Mouse (Mus musculus) R1 (cell line): ENCODE data around the gene Gm10644.

Experiments
- DNase-seq: peaks from one replicate; pipeline ENCODE4 v3.0.0-alpha.2; 2018; ENCODE audit warnings: low read depth, low spot score

Gm10644 gene

DNA sequence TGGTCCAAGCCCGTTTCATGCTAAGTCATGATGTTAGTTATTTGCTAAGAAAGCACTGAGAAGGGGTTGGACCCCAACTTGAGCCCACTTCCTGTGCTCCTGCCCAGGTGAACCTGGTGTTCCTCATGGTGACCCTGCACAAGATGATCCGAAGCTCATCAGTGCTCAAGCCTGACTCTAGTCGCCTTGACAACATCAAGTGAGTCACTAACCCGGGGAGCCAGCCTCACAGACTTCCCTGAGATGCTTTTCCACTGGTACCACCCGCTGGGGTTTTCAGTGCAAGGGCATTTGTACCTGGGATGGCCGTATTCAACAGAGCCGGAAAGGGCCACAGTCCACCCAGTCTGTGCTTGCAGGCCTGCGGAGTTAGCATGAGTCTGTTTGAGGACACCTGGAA lies 19.6 kb downstream of the Gm10644 start:
- no peak for DNase-seq

DNA sequence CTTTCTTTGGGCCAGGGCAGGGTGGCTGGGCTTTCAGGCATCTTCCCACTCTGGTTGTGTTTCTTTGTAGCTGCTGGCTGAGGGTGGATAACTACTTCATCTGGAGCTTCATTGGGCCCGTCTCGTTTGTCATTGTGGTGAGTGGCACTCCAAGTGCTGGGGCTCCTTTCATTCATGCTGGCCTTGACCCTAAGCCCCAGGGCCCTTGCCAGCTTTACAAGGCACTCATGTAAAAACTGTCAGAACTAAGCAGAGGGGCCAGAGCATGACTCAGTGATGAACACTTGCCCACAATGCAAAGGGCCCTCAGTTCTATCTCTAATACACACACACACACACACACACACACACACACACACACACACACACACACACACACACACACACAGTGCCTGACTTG lies 20.0 kb downstream of the Gm10644 start:
- no peak for DNase-seq

DNA sequence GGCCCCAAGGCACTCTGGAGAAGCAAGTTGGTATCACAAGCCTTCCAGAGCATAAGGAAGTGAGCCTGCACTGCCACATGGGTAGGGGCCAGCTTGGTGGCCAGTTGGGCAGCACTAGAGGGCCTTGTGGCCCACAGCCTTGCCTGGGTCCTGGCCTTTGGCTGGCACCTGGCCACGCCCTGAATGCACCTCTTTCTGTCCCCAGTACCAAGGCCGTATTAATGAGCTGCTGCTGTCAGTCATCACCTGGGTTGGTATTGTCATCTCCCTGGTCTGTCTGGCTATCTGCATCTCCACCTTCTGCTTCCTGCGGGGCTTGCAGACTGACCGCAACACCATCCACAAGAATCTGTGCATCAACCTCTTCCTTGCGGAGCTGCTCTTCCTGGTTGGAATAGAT lies 20.8 kb downstream of the Gm10644 start:
- DNase-seq, result no peak

DNA sequence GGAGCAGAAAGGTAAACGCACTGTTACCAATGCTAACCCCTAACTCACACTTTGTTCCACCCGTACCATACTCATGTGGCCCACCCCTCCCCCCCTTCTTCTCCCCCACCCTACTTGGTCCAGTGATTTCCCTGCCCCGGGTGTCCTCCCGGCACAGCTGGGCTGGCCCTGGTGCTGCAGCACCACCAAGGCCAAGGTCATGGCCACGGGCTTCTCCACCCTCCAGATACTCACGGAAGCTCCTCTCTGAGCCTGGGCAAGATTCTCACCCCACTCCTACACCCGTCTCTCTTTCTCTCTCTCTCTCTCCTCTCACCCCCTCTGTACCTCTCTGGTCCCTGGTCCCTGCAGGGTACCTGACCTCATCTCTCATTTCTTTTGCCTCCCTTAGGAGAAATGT lies 28.7 kb downstream of the Gm10644 start:
- no peak for DNase-seq

DNA sequence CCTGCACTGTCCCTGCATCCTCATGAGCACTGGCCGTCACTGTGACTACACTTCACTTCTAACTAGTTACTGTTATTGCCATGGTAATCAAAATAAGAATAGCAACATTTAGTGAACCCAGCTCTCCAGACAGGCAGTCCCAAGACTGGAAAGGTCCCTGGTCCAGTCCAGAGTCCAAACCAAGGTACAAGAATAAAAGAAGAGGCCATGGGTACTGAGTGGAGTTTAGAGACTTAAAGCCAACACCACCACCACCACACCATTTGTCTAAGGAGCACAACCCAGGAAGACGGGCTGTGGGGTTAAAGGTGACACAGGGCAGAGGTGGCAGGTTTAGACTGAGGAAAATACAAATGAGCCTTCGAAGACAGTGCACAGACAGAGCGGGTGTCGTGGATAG lies 30.4 kb downstream of the Gm10644 start:
- DNase-seq, result no peak

DNA sequence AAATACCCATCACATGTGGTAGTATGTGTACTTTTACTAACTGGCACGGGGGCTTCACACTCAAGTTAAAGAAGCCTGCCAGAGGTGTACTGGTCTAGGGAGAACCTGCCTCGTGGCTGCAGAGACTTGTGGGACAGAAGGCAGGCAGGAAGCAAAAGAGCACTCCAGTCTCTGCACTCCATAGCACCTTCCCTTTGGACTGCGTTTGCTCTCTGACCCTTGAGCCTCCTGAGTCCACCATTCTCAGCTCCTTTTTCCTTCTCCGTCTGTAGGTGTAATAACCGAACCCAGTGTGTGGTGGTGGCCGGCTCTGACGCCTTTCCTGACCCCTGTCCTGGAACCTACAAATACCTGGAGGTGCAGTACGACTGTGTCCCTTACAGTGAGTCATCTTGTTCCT lies 32.3 kb downstream of the Gm10644 start:
- DNase-seq, result no peak

DNA sequence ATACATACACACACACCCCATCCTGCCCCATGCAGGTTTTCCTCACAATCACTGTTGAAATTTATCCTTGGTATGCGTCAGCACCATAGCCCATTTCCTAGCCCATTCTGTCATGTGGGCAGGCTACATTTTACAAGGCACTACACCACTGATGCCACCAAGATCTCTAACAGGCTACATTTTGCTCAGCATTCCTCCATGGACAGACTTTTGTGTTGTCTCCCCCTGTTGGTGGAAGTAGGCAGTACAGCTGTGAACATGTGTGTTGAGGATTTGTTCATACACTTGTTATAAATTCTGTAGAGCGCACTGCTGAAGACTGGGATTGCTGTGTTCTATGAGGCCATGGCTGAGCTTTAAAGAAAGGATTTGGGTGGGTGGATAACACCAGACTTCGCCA lies 33.4 kb downstream of the Gm10644 start:
- DNase-seq, result peak; percentile 86

DNA sequence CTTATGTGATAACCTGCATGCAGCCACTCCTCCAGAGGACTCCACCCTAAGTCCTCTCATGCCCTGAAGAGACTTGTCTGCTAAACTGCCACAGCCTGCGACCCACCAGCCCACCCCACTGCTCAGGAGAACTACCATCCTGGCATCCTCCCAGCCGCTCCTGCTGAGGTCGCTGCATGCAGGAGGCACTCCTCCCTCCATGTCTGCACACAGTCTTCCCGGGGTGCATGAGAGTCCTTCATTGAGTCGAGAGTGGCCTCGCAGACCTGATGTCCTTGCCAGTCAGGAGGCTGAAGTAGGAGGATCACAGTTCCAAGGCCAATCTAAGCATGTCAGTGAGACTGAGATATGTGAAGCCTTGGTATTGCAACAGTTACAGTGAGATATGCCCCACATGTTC lies 37.4 kb downstream of the Gm10644 start:
- DNase-seq, result no peak

DNA sequence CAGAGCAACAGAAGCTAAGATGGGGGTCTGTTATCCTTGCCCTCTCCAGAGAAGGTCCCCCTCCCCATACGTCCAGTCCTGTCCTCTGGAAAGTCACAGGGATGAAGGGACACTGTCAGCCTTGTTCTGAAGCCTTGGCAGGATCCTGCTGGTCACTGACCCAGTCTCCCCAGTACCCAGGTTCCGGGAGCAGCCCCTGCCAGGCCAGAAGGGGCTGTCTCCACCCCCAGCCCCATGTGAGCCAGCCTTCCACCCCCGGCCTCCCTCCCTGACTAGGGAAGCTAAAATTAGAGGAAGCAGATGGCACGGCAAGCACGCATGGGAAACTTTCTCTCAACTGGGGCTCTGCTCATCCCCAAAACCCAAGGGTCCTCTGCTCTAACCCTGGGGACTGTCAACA lies 39.0 kb downstream of the Gm10644 start:
- no peak for DNase-seq

DNA sequence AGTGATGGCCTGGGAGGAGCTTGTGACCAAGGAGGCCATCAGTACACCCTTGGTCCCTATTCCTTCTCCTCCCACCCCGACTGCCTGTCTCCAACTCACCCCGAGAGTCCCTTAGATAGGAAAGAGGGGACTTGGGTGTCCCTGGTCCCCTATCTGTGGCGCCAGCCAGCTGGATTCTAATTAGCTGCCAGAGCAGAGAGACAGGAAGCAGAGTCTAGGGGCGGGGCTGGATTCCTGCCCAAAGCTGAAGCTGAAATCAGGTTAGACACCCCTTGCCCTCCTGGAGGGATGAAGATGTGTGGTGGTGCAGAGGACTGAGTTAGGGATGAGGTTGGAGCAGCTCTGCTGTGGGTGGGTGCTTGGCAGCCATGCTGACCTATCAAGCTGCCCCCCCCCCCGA lies 40.1 kb downstream of the Gm10644 start:
- DNase-seq, result no peak

DNA sequence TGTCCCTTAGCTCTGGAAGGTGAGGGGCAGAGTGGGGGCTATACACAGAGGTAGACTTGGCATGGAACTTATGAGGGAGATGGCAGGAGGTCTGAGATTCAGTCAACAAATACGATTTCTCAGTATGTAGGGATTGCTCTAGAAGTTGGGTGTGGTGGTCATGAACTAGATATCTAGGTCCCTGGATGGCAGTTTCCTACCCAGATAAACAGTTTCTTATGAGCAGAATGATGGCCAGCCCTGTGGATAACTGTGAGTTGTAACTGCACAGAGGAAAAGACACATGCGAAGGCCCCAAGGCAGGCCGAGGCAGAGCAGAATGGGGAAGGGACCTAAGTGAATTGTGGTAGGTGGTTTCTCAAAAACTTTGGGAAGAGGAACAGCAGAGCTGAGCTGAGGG lies 40.8 kb downstream of the Gm10644 start:
- DNase-seq, result no peak

DNA sequence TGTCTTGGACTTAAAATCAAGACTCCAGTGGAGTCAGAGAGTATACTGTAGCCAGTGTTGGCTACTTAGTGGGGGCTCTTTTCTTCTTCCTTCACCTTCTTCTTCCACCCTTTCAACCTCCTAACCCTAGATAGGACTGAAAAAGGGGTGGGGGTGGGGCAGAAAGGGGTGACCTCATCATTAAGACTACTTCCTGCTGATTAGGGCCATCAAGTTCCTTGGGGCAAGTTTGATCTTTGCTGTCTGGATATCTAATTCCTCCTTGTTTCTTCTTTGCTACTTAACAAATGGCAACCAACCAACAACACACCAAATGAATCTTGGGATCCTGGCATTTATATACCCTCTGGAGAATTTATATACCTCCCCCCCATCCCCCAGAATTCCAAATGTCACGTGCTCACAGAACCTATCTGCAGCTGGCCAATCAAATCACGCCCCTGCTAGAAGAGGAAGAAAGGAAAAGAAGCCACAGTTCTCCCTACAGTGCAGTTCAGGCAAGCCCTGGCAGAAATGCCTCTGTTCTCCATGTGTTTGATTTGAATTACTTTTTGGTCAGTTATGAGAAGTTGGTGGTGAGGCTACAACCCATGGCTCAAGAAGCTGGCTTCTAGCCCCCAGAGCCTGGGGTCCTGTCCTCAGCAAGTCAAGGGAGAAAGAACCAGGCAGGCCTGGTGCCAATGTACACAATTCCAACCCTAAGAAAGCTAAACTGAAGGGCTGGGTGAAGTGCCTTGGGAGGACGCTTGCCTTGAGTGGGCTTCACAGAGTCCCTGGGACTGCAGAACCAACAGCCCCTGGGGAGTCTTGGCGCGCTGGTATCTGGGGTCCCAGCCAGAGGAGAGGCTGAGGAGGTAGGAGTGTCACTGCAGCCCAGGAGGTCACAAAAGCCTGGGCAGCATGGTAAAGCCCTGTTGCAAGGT lies 42.9 kb downstream of the Gm10644 start:
- DNase-seq, result no peak

DNA sequence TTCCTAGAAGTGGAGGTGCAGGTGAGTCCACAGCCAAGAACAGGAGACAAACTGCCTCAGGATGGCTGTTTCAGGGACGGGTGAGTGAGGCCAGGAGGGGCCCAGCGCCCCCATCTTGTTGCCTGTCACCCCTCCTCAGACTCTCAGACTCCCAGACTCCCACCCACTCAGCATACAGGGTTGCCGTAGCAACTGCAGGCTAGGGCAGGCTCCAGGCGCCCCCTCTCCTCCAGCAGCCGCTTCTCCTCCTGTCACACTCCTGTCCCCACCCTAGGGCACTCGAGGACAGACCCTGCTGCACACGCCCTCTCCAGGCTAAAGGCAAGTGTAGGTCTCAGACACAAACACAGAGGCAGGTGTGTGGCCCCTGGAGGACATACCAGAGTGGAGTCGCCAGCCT lies 45.7 kb downstream of the Gm10644 start:
- no peak for DNase-seq

DNA sequence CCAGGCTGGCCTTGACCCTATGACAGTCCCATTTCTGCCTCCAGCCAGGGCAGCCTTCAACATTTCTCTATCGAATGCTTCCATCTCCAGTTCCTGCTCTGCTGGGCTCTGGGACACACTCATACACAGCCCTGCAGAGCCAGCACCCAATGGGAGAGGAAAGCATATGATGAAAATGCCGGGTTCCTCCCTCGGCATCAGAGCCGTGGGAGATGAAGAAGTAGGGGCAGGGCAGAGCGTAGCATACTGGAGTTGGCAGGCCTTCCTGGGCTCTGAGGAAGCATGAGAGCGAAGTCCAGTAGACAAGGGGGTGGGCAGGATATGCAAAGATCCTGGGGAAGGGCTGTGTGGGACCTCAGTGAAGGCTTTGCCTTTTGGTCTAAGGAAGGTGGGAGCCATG lies 46.4 kb downstream of the Gm10644 start:
- DNase-seq, result no peak

DNA sequence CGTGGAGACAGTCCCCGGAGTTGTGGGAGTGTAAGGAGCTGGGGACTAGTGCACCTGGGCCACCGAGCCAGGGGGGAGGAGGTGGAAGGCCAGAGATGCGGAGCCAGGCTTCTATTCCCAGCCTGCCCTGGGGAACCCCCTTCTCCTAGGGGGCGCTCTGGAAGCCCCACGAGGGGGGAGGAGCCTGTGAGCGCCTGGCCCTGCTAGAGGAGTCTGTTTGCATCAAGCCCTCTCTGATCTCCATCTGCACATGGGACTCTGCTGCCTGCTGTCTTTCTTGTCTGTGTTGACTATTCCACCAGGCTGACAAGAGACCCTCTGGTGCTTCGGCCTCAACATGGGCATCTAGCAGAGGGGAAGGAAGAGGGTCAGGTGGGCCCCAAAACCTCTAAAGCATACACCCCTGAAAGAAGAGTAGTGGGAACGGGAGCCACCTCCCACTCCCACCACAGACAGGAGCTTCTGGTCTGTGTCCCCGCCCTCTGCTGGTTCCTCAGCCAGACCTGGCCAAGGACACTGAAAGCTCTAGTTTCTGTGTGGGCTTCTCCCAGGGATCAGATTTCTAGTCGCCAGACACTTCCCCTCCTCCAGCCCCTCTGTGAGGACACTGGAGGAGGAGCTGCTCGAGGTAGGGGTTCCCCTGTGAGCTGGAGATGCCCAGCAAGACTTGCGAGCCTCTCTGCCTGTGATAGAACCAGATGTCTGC lies 51.9 kb downstream of the Gm10644 start:
- peak; percentile 77 for DNase-seq

DNA sequence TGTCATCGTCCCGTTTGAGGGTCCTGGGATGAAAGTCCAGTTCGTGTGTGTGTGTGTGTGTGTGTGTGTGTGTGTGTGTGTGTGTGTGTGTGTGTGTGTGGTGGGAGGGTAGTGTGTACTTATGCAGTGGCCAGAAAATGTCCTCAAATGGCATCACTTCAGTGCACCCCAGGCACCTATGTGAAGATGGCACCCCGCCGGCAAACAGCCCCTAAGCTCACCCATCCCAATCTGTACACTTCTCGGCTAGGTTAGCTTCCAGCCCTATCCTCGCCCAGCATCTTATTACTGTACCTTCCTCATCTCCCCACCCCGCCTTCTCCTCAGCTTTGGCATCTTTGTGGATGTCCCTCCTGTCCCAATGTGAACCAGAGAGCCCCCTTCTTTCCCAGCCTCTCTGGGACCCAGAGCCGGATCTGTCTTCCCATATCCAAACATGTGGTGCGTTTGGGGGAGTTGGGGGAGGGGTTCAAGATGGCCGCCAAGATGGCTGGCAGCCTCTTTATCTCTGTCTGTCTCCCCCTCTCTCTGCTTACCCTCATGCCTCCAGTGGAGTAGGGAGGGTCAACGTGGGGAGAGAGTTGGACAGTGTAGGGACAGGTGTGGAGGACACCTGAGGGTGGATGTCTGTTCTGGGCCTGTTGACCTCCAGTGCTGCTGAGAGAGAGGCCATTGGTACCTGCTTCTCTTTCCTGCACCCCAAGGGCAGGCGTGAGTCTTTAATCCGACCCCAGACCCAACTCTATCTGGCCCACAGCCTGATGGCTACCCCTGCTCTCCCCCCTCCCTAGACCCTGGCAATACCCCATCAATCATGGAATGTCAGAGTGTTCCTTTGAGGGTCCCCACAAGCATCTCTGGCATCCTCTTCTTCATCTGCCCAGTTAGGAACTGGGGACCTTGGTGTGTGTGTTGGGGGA lies 53.2 kb downstream of the Gm10644 start:
- no peak for DNase-seq

DNA sequence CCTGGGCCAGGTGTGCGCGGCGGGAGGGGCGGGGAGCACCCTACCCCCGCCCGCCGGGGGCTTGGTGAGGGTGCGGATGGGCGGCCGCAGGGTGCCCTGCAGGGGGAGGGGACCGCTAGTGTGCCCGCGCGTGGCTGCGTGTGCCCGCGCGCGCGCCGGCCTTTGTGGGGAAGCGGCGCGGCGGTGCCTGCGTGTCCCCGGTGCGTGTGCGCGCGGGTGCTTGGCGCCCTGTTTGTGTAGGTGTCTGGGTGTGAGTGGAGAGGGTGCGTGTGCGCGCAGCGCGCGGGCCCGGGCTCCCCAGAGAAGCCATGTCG lies 54.1 kb downstream of the Gm10644 start:
- DNase-seq, result no peak

DNA sequence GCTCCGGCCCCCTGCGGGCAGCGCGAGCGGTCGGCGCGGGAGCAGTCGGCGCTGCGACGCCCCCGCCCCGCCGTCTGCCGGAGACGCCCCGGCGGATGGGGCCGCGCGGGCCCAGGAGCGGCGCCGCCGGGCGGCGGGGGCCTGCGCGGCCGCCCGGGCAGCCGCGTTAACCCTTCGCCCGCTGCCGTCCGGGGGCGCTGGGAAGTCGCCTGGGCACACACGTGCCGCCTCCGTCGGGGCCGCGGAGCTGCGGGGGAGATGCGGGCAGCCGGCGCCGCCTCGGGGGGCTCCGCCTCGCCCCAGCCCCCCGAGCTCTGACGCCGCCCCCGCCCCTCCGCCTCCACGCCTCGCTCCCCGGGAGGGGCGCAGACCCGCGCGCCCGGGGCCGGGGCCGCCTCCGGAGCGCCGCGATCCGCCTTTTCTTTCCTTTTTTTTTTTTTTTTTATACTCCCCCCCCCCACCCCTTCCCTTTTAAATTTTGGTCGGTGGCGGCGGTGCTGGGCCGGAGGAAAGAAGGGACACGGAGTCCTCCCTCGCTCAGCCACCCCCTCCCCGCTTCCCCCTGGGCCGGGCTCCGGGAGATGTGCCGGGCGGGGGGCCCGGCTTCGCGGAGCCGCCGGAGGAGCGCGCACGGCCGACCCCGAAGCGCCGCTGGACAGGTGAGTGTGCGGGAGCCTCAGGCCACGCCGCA lies 54.6 kb downstream of the Gm10644 start:
- no peak for DNase-seq

DNA sequence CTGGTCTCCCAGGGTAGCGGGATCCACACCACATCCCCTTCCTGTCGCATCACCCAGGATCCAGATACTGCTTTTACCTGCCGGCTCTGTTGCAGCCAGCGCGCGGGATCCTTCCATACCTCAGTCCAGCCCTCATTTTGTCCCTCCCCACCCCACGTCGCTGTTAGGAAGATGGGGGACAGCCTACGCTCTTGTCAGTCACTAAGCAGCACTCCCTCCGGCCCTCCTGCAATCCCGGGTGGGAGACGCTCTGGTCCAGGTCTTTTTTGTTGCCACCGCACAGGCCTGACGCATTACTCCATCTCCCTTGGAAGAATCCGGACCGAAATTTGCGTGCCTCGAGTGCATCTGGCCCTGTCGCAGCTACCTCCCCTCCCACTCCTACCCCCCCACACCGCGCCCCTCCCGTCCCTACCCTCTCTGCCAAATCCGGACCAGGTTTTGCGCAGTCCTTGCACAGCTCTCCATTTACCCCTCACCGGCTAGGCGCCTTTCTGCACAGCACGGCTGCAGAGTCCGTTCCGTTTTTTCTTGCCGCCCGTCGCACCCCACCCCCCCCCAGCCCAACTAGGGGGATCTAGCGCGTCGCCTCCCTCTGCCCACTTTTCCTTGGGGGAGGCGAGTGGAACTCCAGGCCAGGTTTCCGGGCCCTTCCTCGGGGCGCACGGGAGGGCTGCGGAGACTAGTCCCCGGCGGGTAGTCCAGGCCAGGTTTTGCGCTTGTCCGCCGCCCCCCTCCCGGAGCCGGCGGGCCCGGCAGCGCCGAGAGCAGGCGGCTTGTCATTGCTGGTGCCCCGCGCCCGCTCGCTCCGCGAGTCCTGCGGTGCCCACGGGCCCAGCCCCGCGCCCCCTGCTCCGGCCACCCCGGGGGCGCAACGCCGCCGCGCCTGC lies 55.4 kb downstream of the Gm10644 start, which contains the start of gene Adgrl1:
TSS of gene Adgrl1 (plus strand) at position 743 of the 890 bp plus-strand sequence.
- peak; percentile 97 for DNase-seq

DNA sequence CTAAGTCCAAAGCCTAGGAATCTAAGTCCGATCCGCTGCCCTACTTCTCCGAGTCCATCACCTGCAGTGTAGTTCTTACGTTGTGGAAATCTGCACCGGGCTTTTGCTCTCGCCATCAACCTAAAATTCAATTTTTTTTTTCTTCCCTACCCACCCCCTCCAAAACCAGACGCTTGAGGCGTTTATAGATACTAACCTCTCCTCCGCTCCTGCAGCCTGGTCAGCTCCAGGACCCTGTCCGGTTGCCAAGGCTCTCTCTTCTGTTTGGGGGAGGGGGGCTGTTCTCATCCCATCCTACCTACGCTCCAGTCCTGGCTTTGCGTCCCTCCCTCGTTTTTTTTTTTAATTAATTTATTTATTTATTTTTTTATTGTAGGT lies 56.0 kb downstream of the Gm10644 start:
- peak; percentile 82 for DNase-seq

DNA sequence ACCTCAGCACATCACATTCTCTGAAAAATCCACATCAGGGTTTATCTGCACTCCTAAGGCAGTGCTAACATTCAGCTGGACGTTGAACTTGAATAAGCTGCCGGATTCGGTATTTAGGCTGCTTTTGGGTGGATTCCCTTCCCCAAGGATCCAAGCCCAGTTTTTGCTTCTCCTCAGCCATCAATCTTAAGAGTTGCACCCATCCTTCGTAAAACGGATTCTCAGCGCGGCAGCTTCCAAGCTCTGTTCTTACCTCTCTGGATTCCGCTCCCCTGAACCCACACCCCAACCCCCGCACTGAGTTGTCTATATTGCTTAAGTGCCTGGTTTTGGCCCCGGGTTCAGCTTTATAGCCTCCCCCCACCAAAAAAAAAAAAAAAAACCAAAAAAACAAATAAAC lies 56.5 kb downstream of the Gm10644 start:
- no peak for DNase-seq
